Mouse (Mus musculus): ENCODE measurements around the gene Ylpm1. TPM values are rescaled to one million over a fixed set of nuclear protein-coding genes. Genes with fewer than 3 reads are reported as not detected.

Ylpm1 gene
- polyA plus RNA-seq, 1 experiment from 2014 or later, result 31.9 TPM

GRCm38 (mm10) chr12:85032710-85033109 lies 36.6 kb downstream of the Ylpm1 start:
- Histone ChIP-seq H3K9me3 (peaks cover 12% of the 10 kb centered on the region), H3K27me3 (ENCODE audit: insufficient read depth, poor library complexity, severe bottlenecking) (no peaks in the 10 kb centered on the region), H3K4me3 (no peak overlapping the region), H3K4me1 (replicated peaks) (no peaks in the 10 kb centered on the region), H3K36me3 (peaks cover 93% of the 10 kb centered on the region), H3K27ac (no peak overlapping the region)
- DNase-seq (ENCODE audit: low spot score), result peak; percentile 9
- WGBS, result 97% methylated on average over 2 of the region's 2 CpGs

GRCm38 (mm10) chr12:85051218-85051617 lies 55.1 kb downstream of the Ylpm1 start:
- no peaks in the 10 kb centered on the region for H3K27me3 ChIP-seq (ENCODE audit: insufficient read depth, poor library complexity, severe bottlenecking)
- H3K36me3 ChIP-seq, result peaks cover 92% of the 10 kb centered on the region
- DNase-seq (ENCODE audit: low spot score), result no peak
- no peaks in the 10 kb centered on the region for H3K9me3 ChIP-seq
- WGBS, result 70% methylated on average over 6 of the region's 6 CpGs
- no peak overlapping the region for H3K4me3 ChIP-seq
- H3K4me1 ChIP-seq (replicated peaks), result no peaks in the 10 kb centered on the region; the same call in 1 of the 2 replicates
- H3K27ac ChIP-seq, result no peak overlapping the region

GRCm38 (mm10) chr12:85071043-85071442 lies 74.9 kb downstream of the Ylpm1 start:
- no peak overlapping the region for H3K4me3 ChIP-seq
- H3K27ac ChIP-seq, result no peak overlapping the region
- H3K36me3 ChIP-seq, result peaks cover 82% of the 10 kb centered on the region
- no peak for DNase-seq (ENCODE audit: low spot score)
- no peaks in the 10 kb centered on the region for H3K27me3 ChIP-seq (ENCODE audit: insufficient read depth, poor library complexity, severe bottlenecking)
- no peaks in the 10 kb centered on the region for H3K4me1 ChIP-seq (replicated peaks)
- H3K9me3 ChIP-seq, result no peaks in the 10 kb centered on the region

GRCm38 (mm10) chr12:85077100-85077499 lies 81.0 kb downstream of the Ylpm1 start:
- no peak overlapping the region for H3K4me3 ChIP-seq
- no peak overlapping the region for H3K27ac ChIP-seq
- peaks cover 54% of the 10 kb centered on the region for H3K36me3 ChIP-seq
- H3K4me1 ChIP-seq (replicated peaks), result no peaks in the 10 kb centered on the region
- no peaks in the 10 kb centered on the region for H3K27me3 ChIP-seq (ENCODE audit: insufficient read depth, poor library complexity, severe bottlenecking)
- H3K9me3 ChIP-seq, result no peaks in the 10 kb centered on the region
- no peak for DNase-seq (ENCODE audit: low spot score)
- WGBS, result 93% methylated on average over 3 of the region's 3 CpGs

GRCm38 (mm10) chr12:85084257-85084656 lies 88.1 kb downstream of the Ylpm1 start:
- no peaks in the 10 kb centered on the region for H3K4me1 ChIP-seq (replicated peaks)
- H3K4me3 ChIP-seq, result no peak overlapping the region
- 0 out of 2 replicates have a peak, but pooled peaks cover 5% of the 10 kb centered on the region for H3K9me3 ChIP-seq
- no peaks in the 10 kb centered on the region for H3K27me3 ChIP-seq (ENCODE audit: insufficient read depth, poor library complexity, severe bottlenecking)
- no peak overlapping the region for H3K27ac ChIP-seq
- no peak for DNase-seq (ENCODE audit: low spot score)
- peaks cover 35% of the 10 kb centered on the region for H3K36me3 ChIP-seq
- WGBS, result 88% methylated on average over 2 of the region's 2 CpGs

- no peak overlapping the region for H3K4me3 ChIP-seq
- no peaks in the 10 kb centered on the region for H3K4me1 ChIP-seq (replicated peaks)
- 89% methylated on average over 4 of the region's 4 CpGs for WGBS
- H3K36me3 ChIP-seq, result peaks cover 40% of the 10 kb centered on the region
- H3K27me3 ChIP-seq (ENCODE audit: insufficient read depth, poor library complexity, severe bottlenecking), result no peaks in the 10 kb centered on the region
- no peak for DNase-seq (ENCODE audit: low spot score)
- 0 out of 2 replicates have a peak, but pooled peaks cover 5% of the 10 kb centered on the region for H3K9me3 ChIP-seq
- no peak overlapping the region for H3K27ac ChIP-seq
Observed at GRCm38 (mm10) chr12:85084941-85085340, 88.8 kb downstream of the Ylpm1 start.

- no peaks in the 10 kb centered on the region for H3K27me3 ChIP-seq (ENCODE audit: insufficient read depth, poor library complexity, severe bottlenecking)
- 92% methylated on average over 12 of the region's 12 CpGs for WGBS
- H3K9me3 ChIP-seq, result 0 out of 2 replicates have a peak, but pooled peaks cover 5% of the 10 kb centered on the region
- H3K27ac ChIP-seq, result no peak overlapping the region
- H3K4me1 ChIP-seq (replicated peaks), result no peaks in the 10 kb centered on the region
- DNase-seq (ENCODE audit: low spot score), result no peak
- no peak overlapping the region for H3K4me3 ChIP-seq
- peaks cover 40% of the 10 kb centered on the region for H3K36me3 ChIP-seq
Observed at GRCm38 (mm10) chr12:85087845-85088244, 91.7 kb downstream of the Ylpm1 start.

GRCm38 (mm10) chr12:85091190-85091589 lies 95.1 kb downstream of the Ylpm1 start:
- WGBS, result 79% methylated on average over 3 of the region's 3 CpGs
- H3K27me3 ChIP-seq (ENCODE audit: insufficient read depth, poor library complexity, severe bottlenecking), result no peaks in the 10 kb centered on the region
- peaks cover 44% of the 10 kb centered on the region for H3K36me3 ChIP-seq
- H3K4me1 ChIP-seq (replicated peaks), result peaks cover 16% of the 10 kb centered on the region
- no peak overlapping the region for H3K27ac ChIP-seq
- H3K4me3 ChIP-seq, result no peak overlapping the region
- 0 out of 2 replicates have a peak, but pooled peaks cover 5% of the 10 kb centered on the region for H3K9me3 ChIP-seq
- DNase-seq (ENCODE audit: low spot score), result no peak

GRCm38 (mm10) chr12:85092214-85092613 lies 96.1 kb downstream of the Ylpm1 start:
- H3K4me3 ChIP-seq, result no peak overlapping the region
- WGBS, result 6% methylated on average over 3 of the region's 3 CpGs
- peaks cover 16% of the 10 kb centered on the region for H3K4me1 ChIP-seq (replicated peaks)
- peak; percentile 46 for DNase-seq (ENCODE audit: low spot score)
- H3K9me3 ChIP-seq, result 0 out of 2 replicates have a peak, but pooled peaks cover 5% of the 10 kb centered on the region
- no peak overlapping the region for H3K27ac ChIP-seq
- no peaks in the 10 kb centered on the region for H3K27me3 ChIP-seq (ENCODE audit: insufficient read depth, poor library complexity, severe bottlenecking)
- H3K36me3 ChIP-seq, result peaks cover 34% of the 10 kb centered on the region

- H3K36me3 ChIP-seq, result peaks cover 16% of the 10 kb centered on the region
- DNase-seq (ENCODE audit: low spot score), result peak; percentile 34
- 0 out of 2 replicates have a peak overlapping the region, but pooled peaks have one; percentile 35 for H3K27ac ChIP-seq
- no peaks in the 10 kb centered on the region for H3K27me3 ChIP-seq (ENCODE audit: insufficient read depth, poor library complexity, severe bottlenecking)
- H3K4me1 ChIP-seq (replicated peaks), result peaks cover 16% of the 10 kb centered on the region
- WGBS, result 41% methylated on average over 14 of the region's 14 CpGs
- H3K4me3 ChIP-seq, result no peak overlapping the region
- 0 out of 2 replicates have a peak, but pooled peaks cover 1% of the 10 kb centered on the region for H3K9me3 ChIP-seq
Observed at GRCm38 (mm10) chr12:85094010-85094409, 97.9 kb downstream of the Ylpm1 start.

- peaks cover 9% of the 10 kb centered on the region for H3K36me3 ChIP-seq
- no peaks in the 10 kb centered on the region for H3K9me3 ChIP-seq
- H3K4me1 ChIP-seq (replicated peaks), result peaks cover 16% of the 10 kb centered on the region
- H3K4me3 ChIP-seq, result no peak overlapping the region
- no peaks in the 10 kb centered on the region for H3K27me3 ChIP-seq (ENCODE audit: insufficient read depth, poor library complexity, severe bottlenecking)
- peak overlapping the region; percentile 35; the same call in 1 of the 2 replicates for H3K27ac ChIP-seq
- 85% methylated on average over 10 of the region's 10 CpGs for WGBS
- no peak for DNase-seq (ENCODE audit: low spot score)
Observed at GRCm38 (mm10) chr12:85094706-85095105, 98.6 kb downstream of the Ylpm1 start.

GRCm38 (mm10) chr12:85095146-85095545 lies 99.0 kb downstream of the Ylpm1 start:
- Histone ChIP-seq H3K27ac (peak overlapping the region; percentile 35), H3K4me3 (no peak overlapping the region), H3K27me3 (ENCODE audit: insufficient read depth, poor library complexity, severe bottlenecking) (no peaks in the 10 kb centered on the region), H3K4me1 (replicated peaks) (peaks cover 16% of the 10 kb centered on the region), H3K36me3 (peaks cover 7% of the 10 kb centered on the region; the same call in 1 of the 2 replicates), H3K9me3 (no peaks in the 10 kb centered on the region)
- WGBS, result 88% methylated on average over 11 of the region's 11 CpGs
- DNase-seq (ENCODE audit: low spot score), result no peak

GRCm38 (mm10) chr12:85095859-85096258 lies 99.7 kb downstream of the Ylpm1 start:
- peaks cover 16% of the 10 kb centered on the region for H3K4me1 ChIP-seq (replicated peaks)
- H3K4me3 ChIP-seq, result no peak overlapping the region
- no peaks in the 10 kb centered on the region for H3K9me3 ChIP-seq
- WGBS, result 82% methylated on average over 7 of the region's 7 CpGs
- peaks cover 7% of the 10 kb centered on the region; the same call in 1 of the 2 replicates for H3K36me3 ChIP-seq
- DNase-seq (ENCODE audit: low spot score), result no peak
- H3K27ac ChIP-seq, result no peak overlapping the region
- no peaks in the 10 kb centered on the region for H3K27me3 ChIP-seq (ENCODE audit: insufficient read depth, poor library complexity, severe bottlenecking)

GRCm38 (mm10) chr12:85101001-85101400 lies 104.9 kb downstream of the Ylpm1 start:
- Histone ChIP-seq H3K36me3 (no peaks in the 10 kb centered on the region), H3K4me1 (replicated peaks) (peaks cover 9% of the 10 kb centered on the region; the same call in 1 of the 2 replicates), H3K27me3 (ENCODE audit: insufficient read depth, poor library complexity, severe bottlenecking) (no peaks in the 10 kb centered on the region), H3K9me3 (no peaks in the 10 kb centered on the region), H3K4me3 (no peak overlapping the region), H3K27ac (no peak overlapping the region)
- 59% methylated on average over 14 of the region's 14 CpGs for WGBS
- DNase-seq (ENCODE audit: low spot score), result no peak
